Mouse (Mus musculus): ENCODE results near the gene Baiap3. TPM values are rescaled to one million over a fixed set of nuclear protein-coding genes. Genes with fewer than 3 reads are reported as not detected.

Baiap3 gene
- polyA plus RNA-seq, 1 experiment from 2014 or later = 7.1 TPM

DNA sequence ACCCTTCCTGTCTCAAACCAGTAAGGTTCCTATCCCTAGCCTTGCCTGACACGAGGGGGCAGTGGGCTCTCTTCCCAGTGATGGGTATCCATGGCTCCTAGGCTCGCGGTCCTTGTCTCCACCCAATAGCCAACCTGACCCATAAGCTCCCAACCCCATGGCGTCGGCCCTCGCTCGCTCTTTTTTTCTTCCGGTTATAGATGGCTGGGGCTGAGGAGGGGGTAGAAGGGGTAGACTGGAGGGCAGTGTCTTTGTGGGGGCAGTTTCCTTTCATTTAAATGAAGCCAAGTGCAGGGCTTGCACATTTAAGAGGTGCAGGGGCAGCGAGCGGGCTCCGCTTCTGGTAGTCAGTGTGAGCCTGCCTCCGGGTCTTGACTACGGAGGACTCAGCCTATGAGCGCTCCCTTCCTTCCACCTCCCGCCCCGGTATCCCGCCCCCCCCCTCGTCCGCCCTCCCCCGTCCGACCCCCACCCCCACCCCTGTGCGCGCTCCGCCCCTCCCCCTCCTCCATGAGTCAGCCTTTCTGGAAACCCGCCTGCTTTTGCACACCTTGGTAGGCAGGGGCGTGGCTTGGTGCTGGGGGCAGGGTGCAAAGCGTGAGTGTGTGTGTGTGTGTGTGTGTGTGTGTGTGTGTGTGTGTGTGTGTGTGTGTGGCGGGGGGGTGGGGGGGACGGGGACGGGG is 34.2 kb downstream of the Baiap3 start:
- Histone ChIP-seq H3K4me2 (ENCODE audit: low read depth, low read length) (peak overlapping the region; percentile 61), H3K27me3 (ENCODE audit: control insufficient read depth, insufficient read depth, low read length) (no peaks in the 10 kb centered on the region), H3K4me3 (ENCODE audit: low read depth, low read length) (peak overlapping the region; percentile 32), H3K9me3 (ENCODE audit: control insufficient read depth, low read length) (no peaks in the 10 kb centered on the region), H3K4me1 (ENCODE audit: control insufficient read depth, insufficient read depth, low read length) (peaks cover 6% of the 10 kb centered on the region; the same call in 1 of the 2 replicates), H3K36me3 (ENCODE audit: control insufficient read depth, insufficient read depth, low read length) (peaks cover 18% of the 10 kb centered on the region; the same call in 1 of the 2 replicates), H3K27ac (ENCODE audit: low read depth, low read length) (peak overlapping the region; percentile 44; the same call in 1 of the 2 replicates), H3K9ac (replicated peaks; ENCODE audit: low read depth, low read length) (peak overlapping the region; percentile 48; the same call in 1 of the 2 replicates)
- WGBS = 3% methylated on average over 20 of the region's 30 CpGs
- peak; percentile 90 for ATAC-seq (ENCODE audit: low read depth)

DNA sequence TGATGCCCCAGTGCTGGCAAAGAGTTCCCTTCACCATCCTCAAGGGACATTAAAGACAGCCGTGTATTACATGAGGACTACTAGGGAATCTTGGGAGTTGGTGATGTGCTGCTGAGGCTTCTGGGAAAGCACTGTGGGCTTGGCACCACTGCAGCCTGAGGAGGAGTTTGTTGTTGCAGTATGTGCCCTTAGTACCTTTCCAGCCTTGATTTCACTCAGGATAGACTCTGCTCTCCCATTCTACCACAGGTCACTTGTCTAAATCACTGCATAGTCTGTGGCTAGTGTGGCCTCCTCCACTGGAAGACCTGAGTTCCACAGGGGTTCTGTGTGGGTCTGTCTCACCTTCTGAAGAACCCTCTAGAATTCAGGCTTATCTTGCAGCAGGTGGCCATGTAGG is 35.4 kb downstream of the Baiap3 start:
- H3K4me1 ChIP-seq (ENCODE audit: control insufficient read depth, insufficient read depth, low read length) = peaks cover 6% of the 10 kb centered on the region; the same call in 1 of the 2 replicates
- H3K9me3 ChIP-seq (ENCODE audit: control insufficient read depth, low read length) = no peaks in the 10 kb centered on the region
- 80% methylated on average over 1 of the region's 1 CpGs for WGBS
- H3K36me3 ChIP-seq (ENCODE audit: control insufficient read depth, insufficient read depth, low read length) = peaks cover 25% of the 10 kb centered on the region; the same call in 1 of the 2 replicates
- no peak overlapping the region for H3K27ac ChIP-seq (ENCODE audit: low read depth, low read length)
- ATAC-seq (ENCODE audit: low read depth) = no peak
- H3K9ac ChIP-seq (replicated peaks; ENCODE audit: low read depth, low read length) = no peak overlapping the region
- H3K27me3 ChIP-seq (ENCODE audit: control insufficient read depth, insufficient read depth, low read length) = no peaks in the 10 kb centered on the region
- H3K4me3 ChIP-seq (ENCODE audit: low read depth, low read length) = no peak overlapping the region
- H3K4me2 ChIP-seq (ENCODE audit: low read depth, low read length) = no peak overlapping the region

- no peaks in the 10 kb centered on the region for H3K9me3 ChIP-seq (ENCODE audit: control insufficient read depth, low read length)
- WGBS = 95% methylated on average over 15 of the region's 15 CpGs
These were observed 36.5 kb downstream of the Baiap3 start for GRCm38 (mm10) chr17:25219492-25220295.

GRCm38 (mm10) chr17:25218967-25219366 is 37.2 kb downstream of the Baiap3 start:
- H3K9ac ChIP-seq (replicated peaks; ENCODE audit: low read depth, low read length) = no peak overlapping the region

More at GRCm38 (mm10) chr17:25219492-25220295, 36.5 kb downstream of the Baiap3 start:
- no peak for ATAC-seq (ENCODE audit: low read depth)
- Histone ChIP-seq H3K27me3 (ENCODE audit: control insufficient read depth, insufficient read depth, low read length) (no peaks in the 10 kb centered on the region), H3K4me3 (ENCODE audit: low read depth, low read length) (no peak overlapping the region), H3K27ac (ENCODE audit: low read depth, low read length) (no peak overlapping the region), H3K4me2 (ENCODE audit: low read depth, low read length) (no peak overlapping the region), H3K4me1 (ENCODE audit: control insufficient read depth, insufficient read depth, low read length) (peaks cover 6% of the 10 kb centered on the region; the same call in 1 of the 2 replicates), H3K9ac (replicated peaks; ENCODE audit: low read depth, low read length) (no peak overlapping the region), H3K36me3 (ENCODE audit: control insufficient read depth, insufficient read depth, low read length) (peaks cover 33% of the 10 kb centered on the region; the same call in 1 of the 2 replicates)

DNA sequence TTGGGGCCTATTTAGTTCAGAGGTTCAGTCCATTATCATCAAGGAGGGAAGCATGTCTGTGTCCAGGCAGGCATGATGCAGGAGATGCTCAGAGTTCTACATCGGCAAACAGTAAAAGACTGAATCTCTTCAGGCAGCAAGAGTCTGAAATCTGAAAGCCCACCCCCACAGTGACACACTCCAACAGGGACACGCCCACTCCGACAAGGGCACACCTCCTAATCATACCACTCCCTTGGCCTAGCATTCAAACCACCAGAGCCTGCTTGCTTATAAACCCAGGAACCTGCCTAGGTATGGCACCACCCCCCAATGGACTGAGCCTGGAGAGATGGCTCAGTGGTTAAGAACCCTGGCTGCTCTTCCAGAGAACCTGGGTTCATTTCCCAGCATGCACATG is 40.7 kb downstream of the Baiap3 start:
- no peak overlapping the region for H3K27ac ChIP-seq (ENCODE audit: low read depth, low read length)
- H3K9ac ChIP-seq (replicated peaks; ENCODE audit: low read depth, low read length) = no peak overlapping the region
- peaks cover 60% of the 10 kb centered on the region for H3K36me3 ChIP-seq (ENCODE audit: control insufficient read depth, insufficient read depth, low read length)
- no peaks in the 10 kb centered on the region for H3K4me1 ChIP-seq (ENCODE audit: control insufficient read depth, insufficient read depth, low read length)
- H3K4me3 ChIP-seq (ENCODE audit: low read depth, low read length) = no peak overlapping the region
- H3K9me3 ChIP-seq (ENCODE audit: control insufficient read depth, low read length) = no peaks in the 10 kb centered on the region
- no peaks in the 10 kb centered on the region for H3K27me3 ChIP-seq (ENCODE audit: control insufficient read depth, insufficient read depth, low read length)
- no peak overlapping the region for H3K4me2 ChIP-seq (ENCODE audit: low read depth, low read length)
- no peak for ATAC-seq (ENCODE audit: low read depth)
- WGBS = 91% methylated on average over 3 of the region's 3 CpGs

More at GRCm38 (mm10) chr17:25218967-25219366, 37.2 kb downstream of the Baiap3 start:
- peaks cover 6% of the 10 kb centered on the region; the same call in 1 of the 2 replicates for H3K4me1 ChIP-seq (ENCODE audit: control insufficient read depth, insufficient read depth, low read length)
- H3K4me2 ChIP-seq (ENCODE audit: low read depth, low read length) = no peak overlapping the region
- 89% methylated on average over 9 of the region's 9 CpGs for WGBS
- ATAC-seq (ENCODE audit: low read depth) = no peak
- H3K36me3 ChIP-seq (ENCODE audit: control insufficient read depth, insufficient read depth, low read length) = peaks cover 37% of the 10 kb centered on the region
- H3K9me3 ChIP-seq (ENCODE audit: control insufficient read depth, low read length) = no peaks in the 10 kb centered on the region
- H3K27ac ChIP-seq (ENCODE audit: low read depth, low read length) = no peak overlapping the region
- no peaks in the 10 kb centered on the region for H3K27me3 ChIP-seq (ENCODE audit: control insufficient read depth, insufficient read depth, low read length)
- no peak overlapping the region for H3K4me3 ChIP-seq (ENCODE audit: low read depth, low read length)

- 89% methylated on average over 4 of the region's 4 CpGs for WGBS
- H3K4me2 ChIP-seq (ENCODE audit: low read depth, low read length) = no peak overlapping the region
- H3K4me1 ChIP-seq (ENCODE audit: control insufficient read depth, insufficient read depth, low read length) = no peaks in the 10 kb centered on the region
- no peak overlapping the region for H3K4me3 ChIP-seq (ENCODE audit: low read depth, low read length)
- H3K36me3 ChIP-seq (ENCODE audit: control insufficient read depth, insufficient read depth, low read length) = peaks cover 64% of the 10 kb centered on the region
- no peak overlapping the region for H3K9ac ChIP-seq (replicated peaks; ENCODE audit: low read depth, low read length)
- no peak overlapping the region for H3K27ac ChIP-seq (ENCODE audit: low read depth, low read length)
- ATAC-seq (ENCODE audit: low read depth) = no peak
- H3K9me3 ChIP-seq (ENCODE audit: control insufficient read depth, low read length) = no peaks in the 10 kb centered on the region
- no peaks in the 10 kb centered on the region for H3K27me3 ChIP-seq (ENCODE audit: control insufficient read depth, insufficient read depth, low read length)
These were observed 44.5 kb downstream of the Baiap3 start for GRCm38 (mm10) chr17:25211705-25212104.

DNA sequence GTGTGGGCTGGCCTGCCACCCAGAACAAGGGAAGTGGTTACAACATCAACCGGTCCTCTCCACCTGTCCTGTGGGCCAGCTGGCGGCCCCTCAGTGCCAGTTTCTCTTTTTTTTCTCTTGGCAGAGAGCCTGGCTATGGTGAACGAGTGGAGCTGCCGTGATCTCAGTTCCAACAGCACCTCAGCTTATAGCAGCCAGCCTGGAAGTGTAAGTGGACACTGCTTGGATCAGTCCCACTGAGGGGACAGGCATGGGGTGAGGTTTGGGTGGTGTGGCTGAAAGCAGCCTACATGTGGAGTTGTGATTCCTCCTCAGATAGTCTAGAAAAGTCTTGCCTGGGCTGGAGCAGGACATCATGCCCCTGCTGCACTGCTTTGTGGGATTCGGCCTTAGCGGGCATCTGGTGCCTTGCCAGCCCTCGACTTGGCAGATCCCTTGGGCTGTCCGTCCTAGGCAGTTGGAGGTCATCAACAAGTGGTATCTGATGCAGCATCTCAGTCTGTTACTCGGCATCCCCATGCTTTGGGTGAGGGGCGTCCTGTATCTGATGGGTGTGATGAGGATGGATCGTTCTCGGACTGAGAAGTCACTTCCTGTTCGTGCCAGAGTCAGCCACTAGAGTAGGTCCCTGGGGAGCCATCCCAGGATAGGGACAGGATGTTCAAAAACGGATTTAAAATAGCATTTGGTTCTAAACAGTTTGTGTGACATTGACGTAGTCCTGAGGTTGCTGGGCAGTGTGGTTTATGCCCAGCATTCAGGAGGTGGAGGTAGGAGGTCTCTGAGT is 45.3 kb downstream of the Baiap3 start:
- no peak overlapping the region for H3K27ac ChIP-seq (ENCODE audit: low read depth, low read length)
- no peak overlapping the region for H3K4me2 ChIP-seq (ENCODE audit: low read depth, low read length)
- H3K4me3 ChIP-seq (ENCODE audit: low read depth, low read length) = no peak overlapping the region
- no peaks in the 10 kb centered on the region for H3K27me3 ChIP-seq (ENCODE audit: control insufficient read depth, insufficient read depth, low read length)
- no peak overlapping the region for H3K9ac ChIP-seq (replicated peaks; ENCODE audit: low read depth, low read length)
- 85% methylated on average over 15 of the region's 15 CpGs for WGBS
- peaks cover 65% of the 10 kb centered on the region for H3K36me3 ChIP-seq (ENCODE audit: control insufficient read depth, insufficient read depth, low read length)
- no peaks in the 10 kb centered on the region for H3K9me3 ChIP-seq (ENCODE audit: control insufficient read depth, low read length)
- H3K4me1 ChIP-seq (ENCODE audit: control insufficient read depth, insufficient read depth, low read length) = no peaks in the 10 kb centered on the region
- no peak for ATAC-seq (ENCODE audit: low read depth)

GRCm38 (mm10) chr17:25210006-25210405 is 46.2 kb downstream of the Baiap3 start:
- no peak for ATAC-seq (ENCODE audit: low read depth)

More at GRCm38 (mm10) chr17:25210006-25210405, 46.2 kb downstream of the Baiap3 start:
- Histone ChIP-seq H3K36me3 (ENCODE audit: control insufficient read depth, insufficient read depth, low read length) (peaks cover 64% of the 10 kb centered on the region), H3K9me3 (ENCODE audit: control insufficient read depth, low read length) (no peaks in the 10 kb centered on the region), H3K27me3 (ENCODE audit: control insufficient read depth, insufficient read depth, low read length) (no peaks in the 10 kb centered on the region), H3K4me2 (ENCODE audit: low read depth, low read length) (no peak overlapping the region), H3K9ac (replicated peaks; ENCODE audit: low read depth, low read length) (no peak overlapping the region), H3K4me1 (ENCODE audit: control insufficient read depth, insufficient read depth, low read length) (no peaks in the 10 kb centered on the region), H3K27ac (ENCODE audit: low read depth, low read length) (no peak overlapping the region), H3K4me3 (ENCODE audit: low read depth, low read length) (no peak overlapping the region)
- 95% methylated on average over 4 of the region's 4 CpGs for WGBS
